ENCODE assay signal across 8 mouse cellular contexts in the genomic region with DNA sequence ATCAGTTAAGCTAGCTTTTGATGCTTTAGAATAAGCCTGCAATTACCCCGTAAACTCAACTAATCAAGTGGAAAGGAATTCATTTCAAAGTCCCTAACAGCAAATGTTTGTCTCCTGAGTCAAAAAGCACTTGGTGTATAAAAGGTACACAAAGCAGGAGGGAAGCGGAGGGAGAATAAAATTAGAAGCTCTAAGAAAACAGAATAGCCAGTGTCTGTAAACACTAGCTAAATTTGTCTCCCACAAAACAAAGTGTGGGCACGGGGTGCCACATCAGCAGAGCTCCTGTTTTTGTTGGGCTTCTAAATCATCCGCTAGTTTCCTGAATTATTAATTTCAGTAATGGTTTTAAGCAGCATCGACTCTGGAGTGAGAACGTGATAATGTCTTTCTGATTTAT. TPM values are rescaled to one million over a fixed set of nuclear protein-coding genes. Genes with fewer than 3 reads are reported as not detected.
DNase-seq lines count a peak whose midpoint lies in the region; ATAC-seq and TF ChIP-seq lines count a peak whose summit lies in the region.

No protein-coding gene starts in this region.

- H3K9me3 ChIP-seq in embryonic facial prominence, embryonic 11.5 days (replicated peaks; ENCODE audit: control insufficient read depth, low read length): no peaks in the 10 kb centered on the region
- no peaks in the 10 kb centered on the region for H3K9me3 ChIP-seq in intestine, embryonic 14.5 days (ENCODE audit: control insufficient read depth, low read length)

- H3K79me2 ChIP-seq in myocyte (ENCODE audit: control insufficient read depth, insufficient read depth): peaks cover 48% of the 10 kb centered on the region

- H3ac ChIP-seq in myocyte (ENCODE audit: control insufficient read depth, insufficient read length): no peak overlapping the region

- H3K27me3 ChIP-seq in embryonic facial prominence, embryonic 11.5 days (ENCODE audit: control insufficient read depth, insufficient read depth, low read length): no peaks in the 10 kb centered on the region
- H3K27me3 ChIP-seq in intestine, embryonic 14.5 days (replicated peaks; ENCODE audit: control insufficient read depth, insufficient read depth, low read length): no peaks in the 10 kb centered on the region
- H3K27me3 ChIP-seq in myocyte (ENCODE audit: control insufficient read depth, insufficient read depth, insufficient read length): no peaks in the 10 kb centered on the region

- no peak for DNase-seq in layer of hippocampus, adult 2 months (ENCODE audit: low spot score in 2 of 2)
- DNase-seq in layer of hippocampus, adult 8-10 months (ENCODE audit: low spot score in 2 of 2): no peak
- no peak for DNase-seq in embryonic facial prominence, embryonic 11.5 days (ENCODE audit: low spot score)
- DNase-seq in intestine, embryonic 14.5 days (ENCODE audit: low spot score): no peak
- no peak for DNase-seq in layer of hippocampus, adult 9-11 months
- no peak for DNase-seq in gastrocnemius, adult 8-10 months (ENCODE audit: low spot score in 2 of 2)

- ATAC-seq in embryonic facial prominence, embryonic 11.5 days (replicated peaks; ENCODE audit: insufficient number of reproducible peaks, low FRiP score, low TSS enrichment, low read depth): no peak
- ATAC-seq in intestine, embryonic 14.5 days (replicated peaks; ENCODE audit: low FRiP score, low TSS enrichment, low read depth): no peak
- ATAC-seq in cerebellum, adult (ENCODE audit: insufficient number of reproducible peaks, low FRiP score, low TSS enrichment): no peak

- H3K27ac ChIP-seq in layer of hippocampus, adult 2 months: peak overlapping the region; percentile 99
- H3K27ac ChIP-seq in embryonic facial prominence, embryonic 11.5 days (replicated peaks; ENCODE audit: low read depth, low read length): no peak overlapping the region
- no peak overlapping the region for H3K27ac ChIP-seq in intestine, embryonic 14.5 days (ENCODE audit: low read depth)

- H3K4me3 ChIP-seq in layer of hippocampus, adult 2 months: peak overlapping the region; percentile 98
- H3K4me3 ChIP-seq in embryonic facial prominence, embryonic 11.5 days (ENCODE audit: low read depth, low read length): peak overlapping the region; percentile 92
- H3K4me3 ChIP-seq in intestine, embryonic 14.5 days (ENCODE audit: low read depth, low read length): peak overlapping the region; percentile 89
- peak overlapping the region; percentile 67 for H3K4me3 ChIP-seq in myocyte

- WGBS in embryonic facial prominence, embryonic 11.5 days: 25% methylated on average over 6 of the region's 6 CpGs
- 18% methylated on average over 6 of the region's 6 CpGs for WGBS in intestine, embryonic 14.5 days

- no peak for TF ChIP-seq CTCF in layer of hippocampus, adult 2 months (conservative IDR thresholded peaks at IDR 0.05)

- no peaks in the 10 kb centered on the region for H3K4me1 ChIP-seq in embryonic facial prominence, embryonic 11.5 days (ENCODE audit: control insufficient read depth, insufficient read depth, low read length)
- peaks cover 7% of the 10 kb centered on the region for H3K4me1 ChIP-seq in intestine, embryonic 14.5 days (replicated peaks; ENCODE audit: control insufficient read depth, insufficient read depth, low read length)

- no peaks in the 10 kb centered on the region for H3K36me3 ChIP-seq in embryonic facial prominence, embryonic 11.5 days (replicated peaks; ENCODE audit: control insufficient read depth, insufficient read depth, low read depth, low read length)
- H3K36me3 ChIP-seq in intestine, embryonic 14.5 days (ENCODE audit: control insufficient read depth, insufficient read depth, low read length): no peaks in the 10 kb centered on the region
- no peaks in the 10 kb centered on the region for H3K36me3 ChIP-seq in myocyte (ENCODE audit: control insufficient read depth, insufficient read depth)

- no peak for TF ChIP-seq POLR2A in myocyte (IDR thresholded peaks at IDR 0.05; ENCODE audit: insufficient read length, low read depth)

- peak overlapping the region; percentile 95; the same call in 1 of the 2 replicates for H3K9ac ChIP-seq in embryonic facial prominence, embryonic 11.5 days (replicated peaks; ENCODE audit: low read length)
- peak overlapping the region; percentile 98 for H3K9ac ChIP-seq in intestine, embryonic 14.5 days (ENCODE audit: low read length)

- peak overlapping the region; percentile 76 for H3K4me2 ChIP-seq in embryonic facial prominence, embryonic 11.5 days (ENCODE audit: low read depth, low read length)
- peak overlapping the region; percentile 67 for H3K4me2 ChIP-seq in intestine, embryonic 14.5 days (ENCODE audit: low read length)
- peak overlapping the region; percentile 87 for H3K4me2 ChIP-seq in myocyte (ENCODE audit: low read depth)

TF ChIP-seq in myocyte, 11 proteins besides CTCF, POLR2A, EP300 and RAD21:
- no peak for TF ChIP-seq POLR2AphosphoS2 (IDR thresholded peaks at IDR 0.05; ENCODE audit: insufficient read length, low read depth)
- TF ChIP-seq MYOG (IDR thresholded peaks at IDR 0.05; ENCODE audit: control insufficient read depth in 1 of 3, insufficient read depth in 1 of 3, insufficient read length in 2 of 3, low read depth in 2 of 3): no peak
- no peak for TF ChIP-seq E2F4 (IDR thresholded peaks at IDR 0.05; ENCODE audit: insufficient read depth)
- no peak for TF ChIP-seq MYOD1 (IDR thresholded peaks at IDR 0.05; ENCODE audit: control insufficient read depth in 1 of 3, insufficient read length in 2 of 3, low read depth in 2 of 3)
- TF ChIP-seq TCF3 (IDR thresholded peaks at IDR 0.05; ENCODE audit: insufficient read length, low read depth): no peak
- TF ChIP-seq SRF (IDR thresholded peaks at IDR 0.05; ENCODE audit: control insufficient read depth, insufficient read length, low read depth): no peak
- no peak for TF ChIP-seq MAX (IDR thresholded peaks at IDR 0.05; ENCODE audit: low read depth)
- TF ChIP-seq CEBPB (IDR thresholded peaks at IDR 0.05; ENCODE audit: insufficient read depth, poor library complexity, severe bottlenecking): no peak
- no peak for TF ChIP-seq REST (IDR thresholded peaks at IDR 0.05; ENCODE audit: insufficient read depth, insufficient read length)
- TF ChIP-seq TCF12 (IDR thresholded peaks at IDR 0.05; ENCODE audit: insufficient read depth, poor library complexity, severe bottlenecking): no peak

RNA-seq across cellular contexts. Expression of a gene that starts 1.4 kb away (rescaled TPM):
- total RNA-seq in layer of hippocampus, adult 2 months (2021): 10 to 100 TPM; 20.6 to 22.5 TPM
- total RNA-seq in layer of hippocampus, adult 8-10 months (2022): 10 to 100 TPM; 18.9 to 26.5 (median 24.4) TPM
- polyA plus RNA-seq in embryonic facial prominence, embryonic 11.5 days (2014; fragmentation: Nextera tagmentation; extraction: Ambion mirVana): 17.1 and 17.5 TPM in 2 replicates
- 37.6 and 40.4 TPM in 2 replicates for polyA plus RNA-seq in intestine, embryonic 14.5 days (2014; fragmentation: Nextera tagmentation; extraction: Ambion mirVana)
- polyA plus RNA-seq in myocyte (2012; fragmentation: generic; extraction: Trizol): 2.3 TPM
- total RNA-seq in gastrocnemius, adult 8-10 months (2022): 10 to 100 TPM in 2 of 4 experiments, 1 to 10 TPM in 2; 8.7 to 10.4 (median 9.6) TPM
